Mouse (Mus musculus) induced T-regulatory cell, adult 2 months (primary cell): Measurements from ENCODE around the gene Rnf169.
"Not testable (repeated sequence)": the region's sequence is repeated elsewhere in the genome, so short reads cannot be mapped to it uniquely, and the experiment has no call there.

Source experiments
- DNase-seq: peaks from one replicate; pipeline ENCODE4 v3.0.0-alpha.2; 2012; ENCODE audit warnings: low read depth

The Rnf169 gene

DNA sequence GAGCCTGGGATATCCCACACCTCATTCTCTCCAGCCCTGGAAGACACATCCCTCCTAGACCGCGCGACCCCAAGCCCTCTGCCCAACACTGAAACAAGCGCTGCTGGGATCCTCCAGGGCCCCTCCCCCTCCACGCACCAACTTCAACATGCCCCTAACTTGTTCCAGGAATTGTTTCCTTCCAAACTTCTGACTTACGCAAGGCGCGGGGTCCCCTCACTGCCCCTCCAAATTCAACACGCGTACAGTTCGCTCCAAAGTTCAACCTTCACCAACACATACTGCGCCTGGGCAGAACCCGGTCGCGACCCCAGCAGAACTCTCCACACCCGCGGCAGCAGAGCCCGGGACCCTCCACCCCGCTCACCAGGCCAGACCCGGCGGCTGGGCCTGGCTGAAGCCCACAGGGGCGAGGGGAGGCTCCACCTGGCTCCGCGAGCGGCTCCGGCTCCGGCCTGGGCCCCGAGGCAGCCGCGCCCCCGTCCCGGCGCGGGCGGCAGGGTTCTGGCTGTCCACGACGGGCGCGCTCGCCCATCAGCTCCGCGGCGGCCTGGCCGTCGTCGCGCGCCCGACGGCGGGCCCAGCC, 609 bp downstream of the Rnf169 start:
- DNase-seq = peak; percentile 48

DNA sequence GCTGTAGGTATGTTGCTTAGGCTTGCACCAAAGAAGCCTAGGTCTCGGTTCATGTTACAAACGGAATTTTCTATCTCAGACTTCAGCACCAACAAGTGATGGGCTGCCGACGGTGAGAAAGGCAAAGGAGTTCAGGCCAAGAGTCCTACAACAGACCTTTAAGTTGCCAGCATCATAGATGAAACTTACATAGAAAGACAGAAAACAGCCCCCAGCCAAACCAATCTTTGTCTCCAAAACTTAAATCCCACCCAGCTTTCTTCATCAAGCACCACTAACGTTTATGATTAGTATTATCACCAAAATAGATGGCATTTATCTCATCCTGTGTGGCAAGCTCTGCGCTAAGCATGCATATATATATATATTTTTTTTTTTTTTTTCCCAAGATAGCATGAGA, 1.2 kb downstream of the Rnf169 start:
- peak; percentile 26 for DNase-seq

DNA sequence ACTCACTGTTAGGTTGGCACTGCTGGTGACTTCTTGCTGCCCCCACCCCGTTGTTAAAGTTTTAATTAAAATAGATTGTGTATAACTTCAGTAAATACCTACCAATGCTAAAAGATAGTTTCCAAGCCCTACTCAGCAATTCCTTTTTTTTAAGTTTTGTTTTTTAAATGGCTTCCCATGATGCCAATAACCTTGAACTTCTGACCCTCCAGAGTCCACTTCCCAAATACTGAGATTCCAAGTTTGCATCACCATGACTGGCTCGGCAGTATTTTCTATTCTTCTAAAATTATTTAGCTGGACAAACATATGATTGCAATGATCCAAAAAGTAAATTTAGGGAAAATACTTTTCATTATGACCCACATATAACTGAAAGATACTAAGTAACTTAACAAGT, 2.2 kb downstream of the Rnf169 start:
- no peak for DNase-seq

DNA sequence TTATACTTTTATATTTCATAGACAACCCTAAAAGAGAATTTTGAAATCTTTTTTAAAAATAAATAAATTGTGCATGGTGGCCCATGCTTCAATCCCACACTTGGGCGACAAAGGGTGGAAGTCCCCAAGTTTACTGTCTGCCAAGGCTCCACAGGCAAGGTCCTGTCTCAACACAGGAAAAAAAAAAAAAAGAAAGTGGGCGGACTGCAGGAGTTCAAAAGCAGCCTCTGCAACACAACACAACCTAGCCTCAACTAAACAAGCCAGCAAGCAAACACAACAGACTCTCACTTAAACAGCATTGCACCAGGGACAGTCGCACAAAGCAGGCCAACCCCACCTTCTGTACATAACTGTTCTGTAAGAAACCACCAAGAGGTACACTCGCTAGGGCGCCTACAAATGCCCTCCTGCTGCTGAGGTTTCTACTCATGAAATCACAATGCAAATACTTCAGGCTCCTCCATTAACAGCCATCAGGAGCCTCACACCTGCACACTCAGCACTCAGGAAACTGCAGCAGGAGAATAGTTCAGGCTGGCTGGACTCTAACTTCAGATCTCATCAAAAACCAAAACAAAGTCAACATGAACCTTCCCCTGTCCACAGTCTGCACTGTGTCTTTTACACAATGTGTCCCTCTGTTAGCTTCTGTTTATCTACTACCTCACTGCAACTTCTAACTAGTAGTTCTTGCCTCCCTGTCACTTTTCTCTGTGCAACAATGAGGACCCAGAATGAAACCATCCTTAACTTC, 4.3 kb downstream of the Rnf169 start:
- DNase-seq = no peak

DNA sequence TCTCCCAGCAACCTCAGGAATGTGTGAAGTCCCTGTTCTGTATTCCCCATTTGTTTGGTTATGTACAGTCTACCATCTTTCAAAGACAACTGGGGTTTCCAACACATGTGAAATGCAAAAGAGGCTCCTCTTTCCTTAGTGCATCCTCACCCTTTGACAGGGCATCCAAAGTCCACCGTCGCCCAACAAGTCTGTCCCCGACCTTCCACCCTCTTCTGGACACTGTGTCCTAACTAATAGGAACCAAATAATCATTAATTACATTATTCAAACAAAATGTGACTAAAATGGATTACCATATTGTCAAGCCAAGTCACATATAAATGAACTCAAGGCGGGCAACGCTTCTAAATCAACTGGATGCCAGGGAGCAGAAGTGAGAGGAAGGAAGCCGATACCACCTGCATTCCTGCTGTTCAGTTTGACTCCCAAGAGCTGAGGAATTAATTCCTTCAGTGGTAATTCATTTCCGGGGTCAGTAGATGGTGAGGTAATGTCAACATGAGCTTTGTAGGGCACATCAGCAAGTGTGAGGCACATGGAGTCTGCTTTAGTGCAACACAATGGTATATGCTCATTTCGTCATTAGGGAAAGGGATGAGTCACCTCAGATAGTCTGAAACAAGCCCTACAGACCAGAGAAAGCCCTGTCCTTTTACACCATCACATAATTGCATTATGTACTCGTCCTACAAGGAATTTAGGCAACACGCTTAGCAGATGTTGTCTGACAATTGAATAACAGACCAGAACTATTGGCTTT, 5.9 kb downstream of the Rnf169 start:
- no peak for DNase-seq

DNA sequence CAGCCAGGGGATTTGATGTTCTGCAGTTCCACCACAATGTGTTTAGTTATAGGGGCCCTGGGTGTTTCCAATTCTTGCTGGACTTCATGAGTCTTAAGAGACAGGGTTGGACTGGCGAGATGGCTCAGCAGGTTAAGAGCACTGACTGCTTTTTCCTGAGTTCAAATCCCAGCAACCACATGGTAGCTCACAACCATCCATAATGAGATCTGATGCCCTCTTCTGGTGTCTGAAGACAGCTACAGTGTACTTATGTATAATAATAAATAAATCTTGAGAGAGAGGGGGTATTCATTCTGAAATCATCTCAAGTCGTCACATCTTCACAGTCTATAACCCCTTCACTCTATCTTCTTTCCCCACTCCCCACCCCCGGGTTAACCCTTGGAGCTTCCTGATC, 7.3 kb downstream of the Rnf169 start:
- DNase-seq = not testable (repeated sequence)

DNA sequence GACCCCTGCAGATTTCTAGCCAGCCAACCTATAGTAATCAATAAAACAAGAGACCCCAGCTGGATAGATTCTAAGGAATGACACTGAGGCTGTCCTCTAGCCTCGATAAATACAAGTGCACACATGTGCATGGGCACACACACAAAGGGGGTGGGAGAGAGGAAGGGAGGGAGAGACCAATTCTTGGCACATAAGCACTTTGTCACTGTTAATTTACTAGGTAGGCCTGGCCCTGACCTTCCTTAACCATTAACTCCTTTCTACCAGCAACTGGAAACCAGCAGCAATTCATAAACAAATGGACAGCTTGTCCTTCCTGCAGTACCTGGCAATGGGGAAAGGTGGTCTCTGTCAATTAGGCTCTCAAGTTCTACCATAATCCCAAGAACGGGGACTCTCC, 8.3 kb downstream of the Rnf169 start:
- DNase-seq = no peak

DNA sequence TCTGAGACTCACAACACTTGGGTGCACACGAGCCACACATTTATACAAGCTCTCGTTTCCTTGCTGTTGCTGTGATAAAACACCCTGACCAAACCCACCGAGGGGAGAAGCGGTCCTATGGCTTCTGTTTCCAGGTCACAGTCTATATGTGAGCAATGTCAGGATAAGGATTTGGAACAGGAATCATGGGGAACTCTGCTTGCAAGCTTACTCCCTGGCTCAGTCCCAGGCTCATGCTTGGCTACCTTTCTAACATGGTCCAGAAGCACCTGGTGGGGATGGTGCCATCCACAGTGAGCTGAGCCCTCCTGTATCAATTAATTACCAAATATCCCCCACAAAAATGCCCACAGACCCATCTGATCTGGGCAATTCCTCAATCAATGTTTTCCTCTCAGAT, 11.1 kb downstream of the Rnf169 start:
- no peak for DNase-seq

DNA sequence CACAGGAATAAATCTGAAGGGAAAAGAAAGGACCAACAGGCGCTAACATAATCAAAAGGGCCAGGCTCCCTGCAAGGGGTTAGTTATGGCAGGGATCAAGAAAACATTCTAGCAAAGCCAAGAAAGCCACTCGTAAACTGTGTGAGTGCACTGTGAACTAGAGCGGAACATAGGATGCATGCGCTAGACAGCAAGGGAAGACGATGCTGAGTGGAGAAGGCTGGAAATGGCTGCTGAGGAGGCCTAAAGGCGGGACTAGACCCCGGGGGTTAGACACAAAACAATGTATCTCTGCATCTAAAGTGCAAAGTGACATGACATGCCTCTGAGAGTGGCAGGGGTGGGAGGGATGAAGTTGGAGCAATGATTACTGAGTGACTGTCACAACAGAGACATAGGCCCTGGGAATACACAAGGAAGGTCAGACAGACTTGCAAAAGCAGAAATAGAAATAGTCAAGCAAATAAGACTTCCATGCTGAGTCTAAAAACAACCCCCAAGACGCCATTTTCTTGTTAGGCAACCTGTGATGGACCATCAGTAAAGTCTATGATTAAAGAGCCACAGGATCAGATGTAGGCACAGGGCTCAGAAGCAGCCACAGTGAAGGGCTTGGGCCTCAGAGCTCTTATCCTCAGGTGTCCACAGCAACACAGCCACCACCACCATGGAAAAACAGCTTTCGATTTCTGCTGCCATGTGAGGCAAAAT, 14.1 kb downstream of the Rnf169 start:
- DNase-seq = no peak

DNA sequence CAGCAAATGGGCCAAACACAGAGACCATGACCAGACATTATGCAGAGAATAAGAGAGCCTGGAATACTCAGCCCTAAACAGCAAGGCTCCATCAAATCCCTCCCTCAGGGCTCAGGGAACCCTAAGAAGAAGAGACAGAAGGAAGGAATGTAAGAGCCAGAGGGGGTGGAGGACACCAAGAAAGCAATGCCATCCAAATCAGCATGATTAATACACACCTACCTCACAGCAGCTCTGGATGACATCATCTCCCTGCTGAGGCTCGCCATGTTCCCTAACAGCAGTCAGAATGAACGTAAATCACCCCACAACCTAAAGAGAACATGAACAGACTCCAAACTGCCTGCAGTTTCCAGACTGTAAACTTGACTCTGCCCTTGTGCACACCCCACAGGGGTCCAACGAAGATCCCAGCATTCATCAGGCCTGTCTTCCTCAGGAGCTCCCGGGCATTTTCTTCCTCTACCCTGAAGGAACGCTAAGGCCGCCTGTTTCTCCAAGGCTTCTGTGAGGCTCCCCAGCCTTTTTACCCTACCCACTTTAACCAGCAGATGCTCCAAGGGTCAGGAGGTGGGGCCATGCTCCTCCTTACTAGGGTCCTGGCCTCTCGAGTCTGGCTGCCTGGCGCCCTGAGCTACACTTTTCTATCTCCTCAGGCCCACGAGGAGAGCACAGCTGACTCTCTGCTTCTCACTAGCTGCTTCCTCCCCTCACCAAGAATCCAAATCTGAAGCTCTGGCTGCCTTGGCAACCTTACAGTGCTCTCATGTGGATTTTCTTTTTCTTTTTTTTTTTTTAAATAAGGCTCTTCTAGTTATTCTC, 15.0 kb downstream of the Rnf169 start:
- DNase-seq = no peak

DNA sequence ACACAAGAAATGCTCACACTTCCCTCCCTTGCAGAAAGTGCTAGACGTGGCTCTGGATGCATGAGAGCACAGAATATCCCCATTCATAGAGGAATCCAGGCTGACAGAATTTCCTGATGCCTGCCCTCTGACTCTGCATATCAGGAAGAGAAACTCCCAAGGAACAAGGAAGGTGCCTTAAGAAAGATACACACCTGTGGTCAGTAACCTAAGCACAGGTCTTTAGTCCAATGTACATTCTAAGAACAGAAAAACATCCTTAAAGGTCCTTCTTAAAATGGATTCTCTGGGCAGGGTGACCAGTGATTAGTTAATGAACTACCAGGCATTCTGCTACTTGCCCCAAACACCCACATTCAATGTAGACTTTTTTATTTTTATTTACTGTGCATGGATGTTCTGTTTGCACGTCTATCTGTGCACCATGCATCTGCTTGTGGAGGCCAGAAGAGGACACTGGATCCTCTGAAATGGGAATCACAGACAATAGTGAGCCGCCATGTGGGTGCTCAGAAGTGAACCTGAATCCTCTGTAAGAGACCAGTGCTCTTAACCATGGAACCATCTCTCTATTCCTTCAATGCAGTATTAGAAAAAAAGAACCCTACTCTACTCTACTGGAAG, 16.9 kb downstream of the Rnf169 start:
- no peak for DNase-seq

DNA sequence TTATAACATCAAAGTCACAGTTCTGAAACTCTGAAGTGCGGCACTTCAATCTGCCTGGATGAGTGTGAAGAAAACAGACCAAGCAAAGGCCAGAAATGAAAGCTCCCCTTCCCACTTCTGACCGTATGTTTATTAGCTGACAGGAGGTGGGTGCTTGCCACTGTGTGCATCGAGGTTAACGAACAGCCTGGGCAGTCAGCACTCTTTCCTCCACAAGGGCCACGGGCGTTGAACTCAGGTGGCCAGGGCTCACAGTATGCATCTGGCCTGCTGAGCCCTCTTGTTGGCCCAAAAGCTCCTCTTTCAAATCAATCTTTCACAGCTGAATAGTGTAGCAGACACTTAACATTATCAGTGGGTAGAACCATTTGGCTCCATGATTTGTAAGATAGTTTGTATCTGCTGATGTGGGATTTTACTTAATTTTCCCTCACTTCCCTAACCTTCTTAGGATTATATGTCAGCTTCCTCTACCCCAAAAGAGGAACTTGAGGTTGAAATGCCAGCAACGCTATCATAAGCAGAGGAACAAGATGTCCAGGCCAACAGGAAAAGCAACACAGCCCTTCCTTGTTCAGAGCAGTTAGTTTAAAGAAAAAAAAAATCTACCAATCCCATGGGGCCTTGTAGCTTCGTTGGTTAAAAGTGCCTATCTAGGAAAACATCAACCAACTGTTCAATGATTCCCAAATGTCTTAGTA, 17.6 kb downstream of the Rnf169 start:
- DNase-seq = no peak

DNA sequence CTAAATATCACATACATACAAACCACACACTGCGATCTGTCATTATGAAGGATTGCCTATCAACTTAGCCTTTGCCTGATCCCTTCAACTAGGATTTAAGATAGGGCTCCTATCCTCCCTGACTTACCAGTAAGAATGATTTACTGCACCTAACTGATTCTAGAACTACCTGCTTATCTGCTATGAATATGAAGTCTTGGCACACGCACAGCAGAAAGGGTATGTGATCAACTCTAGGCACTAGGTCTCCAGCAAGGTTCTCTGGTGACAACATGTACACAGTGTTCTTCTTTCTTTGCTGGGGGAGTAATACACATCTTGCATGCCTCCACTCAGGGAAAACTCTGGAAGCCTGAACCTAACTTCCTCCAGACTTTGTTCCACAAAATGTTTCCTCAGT, 18.7 kb downstream of the Rnf169 start:
- no peak for DNase-seq

DNA sequence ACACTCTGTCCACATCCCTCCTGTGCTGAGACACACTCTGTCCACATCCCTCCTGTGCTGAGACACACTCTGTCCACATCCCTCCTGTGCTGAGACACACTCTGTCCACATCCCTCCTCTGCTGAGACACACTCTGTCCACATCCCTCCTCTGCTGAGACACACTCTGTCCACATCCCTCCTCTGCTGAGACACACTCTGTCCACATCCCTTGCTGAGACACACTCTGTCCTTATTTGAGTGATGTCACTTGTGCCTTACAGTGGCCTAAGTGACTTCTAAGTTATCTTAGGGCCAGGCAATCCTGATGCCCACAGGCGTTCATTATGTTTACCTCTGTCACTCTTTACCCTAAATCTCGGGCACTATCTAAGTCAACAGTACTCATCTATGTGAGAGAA, 19.7 kb downstream of the Rnf169 start:
- DNase-seq = not testable (repeated sequence)

DNA sequence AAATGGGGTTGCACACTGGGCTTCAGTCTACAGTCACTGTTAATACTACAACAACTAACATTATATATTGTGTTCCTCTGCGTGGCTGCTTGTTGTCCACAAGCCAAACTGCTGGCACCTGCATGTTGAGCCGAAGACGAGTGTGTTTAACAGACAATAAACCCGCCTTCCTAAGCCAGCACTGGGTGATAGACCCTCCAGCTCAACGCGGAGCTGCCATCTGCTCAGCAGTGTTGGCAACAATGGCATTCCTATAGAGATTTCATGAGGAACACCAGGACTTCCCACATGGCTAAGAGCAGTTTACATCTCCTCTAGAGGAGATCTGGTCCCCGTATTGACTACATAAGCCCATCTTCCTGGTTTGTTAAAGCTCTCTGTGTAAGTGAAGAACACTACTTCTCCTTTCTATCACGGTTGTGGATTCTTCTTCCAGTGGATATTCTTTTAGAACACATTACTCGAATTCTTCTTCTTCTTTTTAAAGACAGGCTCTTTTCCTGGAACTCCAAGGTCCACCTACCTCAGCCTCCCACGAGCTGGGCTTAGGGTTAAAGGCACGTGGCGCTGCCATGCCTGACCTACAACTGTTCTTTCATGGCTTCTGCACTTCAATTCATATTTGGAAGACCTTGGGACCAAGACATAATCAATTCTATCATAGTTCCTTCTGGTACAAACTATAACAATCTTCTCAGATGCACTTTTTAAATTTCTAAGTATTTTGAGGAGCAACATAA, 22.9 kb downstream of the Rnf169 start:
- no peak for DNase-seq

DNA sequence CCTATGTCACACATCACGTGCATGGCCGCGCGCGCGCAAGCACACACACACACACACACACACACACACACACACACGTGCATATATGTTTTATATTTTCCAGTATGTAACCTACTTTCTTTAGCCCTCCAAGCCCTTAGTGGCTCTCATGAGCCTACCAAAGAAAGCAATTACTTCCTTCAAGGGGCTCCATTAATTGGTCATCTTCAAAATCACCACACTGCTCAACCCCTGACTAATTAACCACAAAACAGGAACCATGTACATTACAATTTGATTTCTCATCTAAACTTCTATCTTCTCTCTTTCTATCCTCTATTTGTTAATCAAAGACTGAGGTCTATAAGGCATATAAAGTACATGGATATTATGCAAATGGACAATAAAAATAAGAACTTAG, 24.2 kb downstream of the Rnf169 start:
- DNase-seq = no peak

DNA sequence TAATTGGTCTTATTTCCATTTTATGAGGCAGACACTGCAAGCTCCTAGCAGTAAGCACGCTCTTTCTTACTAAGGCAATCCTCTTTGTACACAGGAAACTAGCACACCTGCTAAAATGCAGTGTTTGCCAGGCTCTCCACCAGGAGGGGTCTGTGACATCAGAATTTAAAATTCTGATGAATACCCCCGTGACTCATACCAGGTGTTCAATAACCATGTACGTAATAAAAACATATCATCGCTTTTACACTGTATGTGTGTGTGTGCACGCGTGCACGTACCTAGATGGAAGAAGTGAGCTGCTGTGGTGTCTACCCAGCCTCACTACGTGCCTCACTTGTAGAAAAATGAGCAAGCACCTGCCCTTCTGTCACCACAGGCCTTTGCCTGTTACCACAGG, 26.0 kb downstream of the Rnf169 start:
- DNase-seq = no peak

DNA sequence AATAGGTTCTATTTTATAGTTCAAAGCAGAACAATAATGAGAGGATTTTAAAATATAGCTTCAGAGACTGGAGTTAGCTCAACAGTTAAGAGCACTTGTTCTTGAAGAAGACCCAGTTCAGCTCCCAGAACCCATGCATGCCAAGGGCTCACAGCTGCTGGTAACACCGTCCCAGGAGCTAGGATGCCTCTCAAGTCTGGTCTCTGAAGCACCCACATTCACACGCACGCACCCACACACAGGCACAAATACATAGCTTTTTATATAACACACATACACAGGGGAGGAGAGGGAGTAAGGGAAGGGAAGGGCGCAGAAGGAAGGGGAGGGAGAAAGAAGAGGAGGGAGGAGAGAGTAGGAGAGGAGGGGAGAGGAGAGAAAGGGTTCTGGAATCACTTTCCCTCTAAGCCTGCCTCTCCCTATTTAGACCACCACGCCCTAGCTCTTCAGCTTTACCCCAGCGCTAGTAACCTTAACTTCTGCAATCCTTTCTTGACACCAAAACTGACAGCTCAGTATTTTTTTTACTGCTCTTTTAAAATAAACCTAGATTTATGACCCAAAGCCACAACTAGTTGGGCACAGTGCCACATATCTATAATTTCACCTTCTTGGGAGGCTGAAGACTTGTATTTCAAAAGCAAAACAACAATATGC, 26.7 kb downstream of the Rnf169 start:
- DNase-seq = no peak

DNA sequence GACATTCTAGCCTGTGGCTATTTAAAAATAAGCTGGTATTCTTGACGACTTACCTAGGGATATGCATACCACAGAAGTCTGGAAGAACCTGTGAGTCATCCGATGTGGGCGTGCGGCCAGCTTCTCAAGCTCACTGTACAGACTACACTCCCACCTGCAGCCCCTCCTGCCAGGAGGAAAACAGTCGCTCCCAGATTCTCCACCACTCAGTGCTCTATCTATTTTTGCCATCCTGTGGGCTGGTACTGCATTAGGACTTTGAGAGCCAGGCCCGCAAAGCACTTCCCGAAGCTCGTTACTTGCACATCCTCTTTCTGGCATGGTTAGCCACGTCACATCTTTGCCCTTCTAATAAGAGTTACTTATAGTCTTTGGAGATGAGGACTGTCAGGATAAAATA, 32.9 kb downstream of the Rnf169 start:
- DNase-seq = no peak
